In genomic region chr10:59879255-59880028, GRCm38 (mm10) we compare ENCODE assay signal across 8 mouse cellular contexts. TPM values are rescaled to one million over a fixed set of nuclear protein-coding genes. Genes with fewer than 3 reads are reported as not detected.
A peak's percentile ranks its signal among the peaks of the same experiment; 100 is the strongest.
DNase-seq lines count a peak whose midpoint lies in the region; ATAC-seq lines count a peak whose summit lies in the region.

Gene Dnajb12 (plus strand): TSS chr10:59879556.

- H3K4me3 ChIP-seq in hindbrain, embryonic 16.5 days (ENCODE audit: low read length) = peak within 1 kb of the TSS; percentile 92
- H3K4me3 ChIP-seq in macrophage (ENCODE audit: inconsistent target) = peak within 1 kb of the TSS; percentile 97

- no peaks in the 10 kb centered on the region for H3K9me3 ChIP-seq in hindbrain, embryonic 16.5 days (ENCODE audit: control insufficient read depth, low read length)

- H3K27ac ChIP-seq in hindbrain, embryonic 16.5 days (ENCODE audit: low read depth, low read length) = peak within 1 kb of the TSS; percentile 100
- peak within 1 kb of the TSS; percentile 80 for H3K27ac ChIP-seq in macrophage

- peak; percentile 93 for ATAC-seq in hindbrain, embryonic 16.5 days

- H3K79me2 ChIP-seq in macrophage (ENCODE audit: inconsistent target) = peaks cover 46% of the 10 kb centered on the region

- DNase-seq in R1 (ENCODE audit: low read depth, low spot score) = peak; percentile 97
- DNase-seq in cerebellum, postnatal 25 days = peak; percentile 98 to 99
- DNase-seq in gastrocnemius, adult 18-20 months (ENCODE audit: low spot score) = peak; percentile 95
- DNase-seq in left cerebral cortex, adult 18-20 months (ENCODE audit: low spot score in 2 of 2) = peak; percentile 94 to 95
- peak; percentile 96 for DNase-seq in right cerebral cortex, adult 18-20 months
- peak; percentile 78 for DNase-seq in urinary bladder, postnatal 10 days (ENCODE audit: low spot score)

- H3K4me2 ChIP-seq in hindbrain, embryonic 16.5 days (ENCODE audit: low read length) = peak within 1 kb of the TSS; percentile 95

- no peaks in the 10 kb centered on the region for H3K27me3 ChIP-seq in hindbrain, embryonic 16.5 days (replicated peaks; ENCODE audit: control insufficient read depth, insufficient read depth, low read length)

- peaks cover 2% of the 10 kb centered on the region; the same call in 1 of the 2 replicates for H3K36me3 ChIP-seq in hindbrain, embryonic 16.5 days (ENCODE audit: control insufficient read depth, insufficient read depth, low read length)
- no peaks in the 10 kb centered on the region for H3K36me3 ChIP-seq in macrophage (ENCODE audit: inconsistent target)

- peak within 1 kb of the TSS; percentile 99 for H3K9ac ChIP-seq in hindbrain, embryonic 16.5 days (ENCODE audit: low read depth, low read length)

- peaks cover 13% of the 10 kb centered on the region for H3K4me1 ChIP-seq in hindbrain, embryonic 16.5 days (ENCODE audit: control insufficient read depth, insufficient read depth, low read depth, low read length)

- WGBS in hindbrain, embryonic 16.5 days = under 1% methylated on average over 69 of the region's 80 CpGs
- 1% methylated on average over 80 of the region's 80 CpGs for WGBS in macrophage (ENCODE audit: missing documents)

RNA-seq across cellular contexts. Expression of gene Dnajb12, which starts in this region (rescaled TPM):
- total RNA-seq in gastrocnemius, adult 18-20 months (2021) = 10 to 100 TPM; 73.4 to 80.1 TPM
- polyA plus RNA-seq in hindbrain, embryonic 16.5 days (2015; fragmentation: Nextera tagmentation; extraction: Ambion mirVana) = 20.6 and 23.7 TPM in 2 replicates
- 10 to 100 TPM; 47.3 to 49.6 TPM for total RNA-seq in left cerebral cortex, adult 18-20 months (2021)
- total RNA-seq in macrophage (2018; cell fraction: chromatin; rRNA removed) = 10 to 100 TPM; 22.6 to 37.6 (median 29.2) TPM
- total RNA-seq in macrophage (2018; cell fraction: cytosol; rRNA removed) = 10 to 100 TPM; 32.5 to 45.7 (median 37.8) TPM
- total RNA-seq in macrophage (2018; cell fraction: nucleus; rRNA removed) = 10 to 100 TPM; 26.1 to 38.9 (median 31.3) TPM
- polyA plus RNA-seq in macrophage (2018) = 24.9 to 38.2 TPM (median 31.2 TPM) in 3 replicates

Comparison
In these comparisons a context has a peak if more than half of its experiments do, and no peak if none do; other contexts are left out.
1. Peak in every context shown above with its lines: DNase-seq, ATAC-seq, H3K4me3 ChIP-seq and H3K27ac ChIP-seq.